Mouse (Mus musculus) left cerebral cortex, postnatal 25 days (tissue): ENCODE measurements around the gene Amot. TPM values are rescaled to one million over a fixed set of nuclear protein-coding genes. Genes with fewer than 3 reads are reported as not detected.

ENCODE experiments used
- DNase-seq, 2 experiments: peaks; one replicate each; pipeline ENCODE4 v3.0.0; 2022; ENCODE audit warnings: low spot score in 2 of 2, mixed read lengths in 1 of 2
- intact Hi-C: fragments of 180-260 bp; cut with DNase I; formaldehyde crosslinking; loops from one replicate; pipeline ENCODE4 v1.15.1; 2025
- total RNA-seq, 2 experiments: library from RNA; stranded (reverse); gene quantifications; 2 replicates each; pipeline ENCODE4 v1.2.3; 2021

Amot gene
- 10 to 100 TPM; 21.7 to 25.1 TPM for total RNA-seq

GRCm38 (mm10) chrX:145504717-145505415 lies at the start of gene Amot:
Gene Amot, minus strand, starts transcription at chrX:145505181.
- intact Hi-C loops, result no loop called here

GRCm38 (mm10) chrX:145545060-145545459 lies 40.1 kb upstream of the Amot start:
- DNase-seq, result no peak
- intact Hi-C loops, result no loop called here

More at GRCm38 (mm10) chrX:145504717-145505415, at the start of gene Amot:
- DNase-seq, result peak; percentile 64 to 69

- intact Hi-C loops, result no loop called here
- DNase-seq, result no peak
These were observed 38.9 kb upstream of the Amot start for GRCm38 (mm10) chrX:145543602-145544490.

- no peak for DNase-seq
- intact Hi-C loops, result loop anchor here (2.0 kb wide), 1 partner anchor 132 kb away; no protein-coding TSS in a partner anchor
These were observed 36.1 kb upstream of the Amot start for GRCm38 (mm10) chrX:145541050-145541449.

GRCm38 (mm10) chrX:145540321-145540720 lies 35.3 kb upstream of the Amot start:
- DNase-seq, result no peak
- intact Hi-C loops, result loop anchor here (2.0 kb wide), 1 partner anchor 132 kb away; no protein-coding TSS in a partner anchor

GRCm38 (mm10) chrX:145529602-145530001 lies 24.6 kb upstream of the Amot start:
- DNase-seq, result no peak
- intact Hi-C loops, result no loop called here

GRCm38 (mm10) chrX:145516322-145517066 lies 11.5 kb upstream of the Amot start:
- no peak for DNase-seq
- intact Hi-C loops, result no loop called here

- intact Hi-C loops, result no loop called here
- no peak for DNase-seq
These were observed 10.6 kb upstream of the Amot start for GRCm38 (mm10) chrX:145515498-145516158.

GRCm38 (mm10) chrX:145510675-145511074 lies 5.7 kb upstream of the Amot start:
- DNase-seq, result no peak
- intact Hi-C loops, result no loop called here

- intact Hi-C loops, result no loop called here
These were observed 648 bp upstream of the Amot start for GRCm38 (mm10) chrX:145505457-145506201.

GRCm38 (mm10) chrX:145501666-145502355 lies 3.2 kb downstream of the Amot start:
- DNase-seq, result no peak
- intact Hi-C loops, result no loop called here

More at GRCm38 (mm10) chrX:145505457-145506201, 648 bp upstream of the Amot start:
- peak; percentile 35 to 45 for DNase-seq

GRCm38 (mm10) chrX:145499101-145499500 lies 5.9 kb downstream of the Amot start:
- intact Hi-C loops, result no loop called here
- no peak for DNase-seq

GRCm38 (mm10) chrX:145498691-145499090 lies 6.3 kb downstream of the Amot start:
- no peak for DNase-seq
- intact Hi-C loops, result no loop called here

- intact Hi-C loops, result no loop called here
- no peak for DNase-seq
These were observed 7.5 kb downstream of the Amot start for GRCm38 (mm10) chrX:145497486-145497885.

- no peak for DNase-seq
- intact Hi-C loops, result no loop called here
These were observed 9.6 kb downstream of the Amot start for GRCm38 (mm10) chrX:145495381-145495780.

GRCm38 (mm10) chrX:145490821-145491220 lies 14.2 kb downstream of the Amot start:
- DNase-seq, result no peak
- intact Hi-C loops, result no loop called here

- no peak for DNase-seq
- intact Hi-C loops, result no loop called here
These were observed 14.6 kb downstream of the Amot start for GRCm38 (mm10) chrX:145490417-145490816.

GRCm38 (mm10) chrX:145489950-145490349 lies 15.0 kb downstream of the Amot start:
- DNase-seq, result no peak
- intact Hi-C loops, result no loop called here
